In the genomic region with DNA sequence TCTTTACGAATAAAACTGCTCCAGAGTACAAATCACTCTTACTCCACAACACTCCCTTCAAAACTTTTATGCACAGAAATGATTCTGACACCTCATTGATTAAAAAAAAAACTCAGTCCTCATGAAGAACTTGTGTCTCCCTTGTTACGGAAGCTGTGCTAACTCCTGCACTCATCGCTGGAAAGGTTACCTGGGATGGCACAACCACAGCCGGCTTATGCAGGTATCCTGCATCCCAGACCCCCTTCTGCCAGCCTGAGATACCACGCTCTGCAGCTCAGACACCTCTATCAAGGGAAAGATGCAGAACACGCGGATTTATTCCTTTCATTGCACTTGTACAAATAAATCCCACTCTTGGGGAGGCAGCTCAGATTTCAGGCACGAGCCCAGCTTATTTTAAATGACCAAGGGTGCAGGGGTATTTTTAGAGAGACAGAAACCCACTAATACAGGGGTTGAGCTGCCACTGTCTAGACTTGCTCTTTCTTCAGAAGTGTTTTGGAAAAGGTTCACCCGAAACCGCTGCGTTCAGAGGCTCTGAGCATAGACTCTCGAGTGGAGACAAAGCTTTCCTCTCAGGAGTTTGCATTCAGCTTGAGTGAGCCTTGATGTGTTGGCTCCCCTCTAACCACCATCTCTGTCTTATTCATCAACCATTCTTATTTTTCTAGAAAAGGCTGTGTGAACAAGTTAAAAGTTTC, we compare ENCODE assay signal across 17 mouse cellular contexts.
DNase-seq lines count a peak whose midpoint lies in the region; ATAC-seq lines count a peak whose summit lies in the region.
"Had no signal": no experiment of that assay in that cellular context is flagged by ENCODE, and none has a peak within 500 bp of the region (broad histone marks: within the 10 kb centered on the region; RNA-seq: fewer than 3 reads in every experiment).

No protein-coding gene starts in this region.

- no peaks in the 10 kb centered on the region for H3K36me3 ChIP-seq in embryonic facial prominence, embryonic 14.5 days (ENCODE audit: control insufficient read depth, insufficient read depth, low read length)
- H3K36me3 ChIP-seq in hindbrain, embryonic 13.5 days = no peaks in the 10 kb centered on the region; the same call in none of the 2 replicates
- 0 out of 2 replicates have a peak, but pooled peaks cover 2% of the 10 kb centered on the region for H3K36me3 ChIP-seq in midbrain, embryonic 16.5 days (ENCODE audit: control insufficient read depth, insufficient read depth, low read length)
- H3K36me3 ChIP-seq: stomach, embryonic 15.5 days had no signal

- H3K9ac ChIP-seq in embryonic facial prominence, embryonic 14.5 days (ENCODE audit: low read depth, low read length) = no peak overlapping the region
- H3K9ac ChIP-seq in hindbrain, embryonic 13.5 days = no peak overlapping the region
- H3K9ac ChIP-seq in midbrain, embryonic 16.5 days (ENCODE audit: low read depth, low read length) = no peak overlapping the region
- H3K9ac ChIP-seq: stomach, embryonic 15.5 days had no signal

- DNase-seq in embryo, embryonic 11 days = peak; percentile 30
- no peak for DNase-seq in embryo, embryonic 10 days (ENCODE audit: low spot score)
- peak; percentile 73 for DNase-seq in embryonic facial prominence, embryonic 14.5 days (ENCODE audit: low spot score)
- DNase-seq in cerebellum, adult 18-20 months = no peak
- DNase-seq in gastrocnemius, postnatal 25 days = no peak
- DNase-seq in B cell, adult 2 months = no peak
- DNase-seq: adrenal gland, adult 8-10 months; cerebellum, adult 9-10 months; heart, postnatal 4 days; kidney, adult 2 months; thymus, postnatal 14 days had no signal

- ATAC-seq in embryonic facial prominence, embryonic 14.5 days (ENCODE audit: low read depth) = peak; percentile 60; the same call in 1 of the 2 replicates
- ATAC-seq in hindbrain, embryonic 13.5 days (ENCODE audit: low FRiP score) = no peak
- no peak for ATAC-seq in midbrain, embryonic 16.5 days

- no peaks in the 10 kb centered on the region for H3K27me3 ChIP-seq in embryonic facial prominence, embryonic 14.5 days (replicated peaks; ENCODE audit: control insufficient read depth, insufficient read depth, low read length)
- no peaks in the 10 kb centered on the region for H3K27me3 ChIP-seq in hindbrain, embryonic 13.5 days
- H3K27me3 ChIP-seq in midbrain, embryonic 16.5 days (ENCODE audit: control insufficient read depth, insufficient read depth, low read depth, low read length) = no peaks in the 10 kb centered on the region
- H3K27me3 ChIP-seq: megakaryocyte, embryonic 14.5 days; stomach, embryonic 15.5 days had no signal

- H3K9me3 ChIP-seq in embryonic facial prominence, embryonic 14.5 days (ENCODE audit: control insufficient read depth, low read length) = no peaks in the 10 kb centered on the region
- no peaks in the 10 kb centered on the region for H3K9me3 ChIP-seq in hindbrain, embryonic 13.5 days
- no peaks in the 10 kb centered on the region for H3K9me3 ChIP-seq in midbrain, embryonic 16.5 days (replicated peaks; ENCODE audit: control insufficient read depth, low read length, poor library complexity, severe bottlenecking)
- H3K9me3 ChIP-seq: stomach, embryonic 15.5 days had no signal

- peak overlapping the region; percentile 44 for H3K27ac ChIP-seq in embryonic facial prominence, embryonic 14.5 days (replicated peaks; ENCODE audit: low read depth, low read length)
- peak overlapping the region; percentile 84 for H3K27ac ChIP-seq in hindbrain, embryonic 13.5 days
- peak overlapping the region; percentile 15 for H3K27ac ChIP-seq in midbrain, embryonic 16.5 days (ENCODE audit: low read length)
- H3K27ac ChIP-seq: left cerebral cortex, adult 2 months; stomach, embryonic 15.5 days had no signal

- 44% methylated on average over 12 of the region's 12 CpGs for WGBS in embryonic facial prominence, embryonic 14.5 days
- 64% methylated on average over 12 of the region's 12 CpGs for WGBS in hindbrain, embryonic 13.5 days
- 42% methylated on average over 12 of the region's 12 CpGs for WGBS in midbrain, embryonic 16.5 days

- H3K4me3 ChIP-seq in embryonic facial prominence, embryonic 14.5 days (ENCODE audit: low read depth, low read length) = no peak overlapping the region
- no peak overlapping the region for H3K4me3 ChIP-seq in hindbrain, embryonic 13.5 days
- H3K4me3 ChIP-seq in midbrain, embryonic 16.5 days (ENCODE audit: low read depth, low read length) = no peak overlapping the region
- H3K4me3 ChIP-seq: left cerebral cortex, adult 2 months; stomach, embryonic 15.5 days had no signal

- H3K4me2 ChIP-seq in embryonic facial prominence, embryonic 14.5 days (ENCODE audit: low read depth, low read length) = peak overlapping the region; percentile 15; the same call in 1 of the 2 replicates
- no peak overlapping the region for H3K4me2 ChIP-seq in hindbrain, embryonic 13.5 days
- no peak overlapping the region for H3K4me2 ChIP-seq in midbrain, embryonic 16.5 days (ENCODE audit: low read length)
- H3K4me2 ChIP-seq: heart, embryonic 11.5 days; stomach, embryonic 15.5 days had no signal

- peaks cover 17% of the 10 kb centered on the region for H3K4me1 ChIP-seq in embryonic facial prominence, embryonic 14.5 days (ENCODE audit: control insufficient read depth, insufficient read depth, low read length)
- peaks cover 26% of the 10 kb centered on the region for H3K4me1 ChIP-seq in hindbrain, embryonic 13.5 days (replicated peaks)
- H3K4me1 ChIP-seq in midbrain, embryonic 16.5 days (ENCODE audit: control insufficient read depth, insufficient read depth, low read length) = peaks cover 14% of the 10 kb centered on the region
- H3K4me1 ChIP-seq: megakaryocyte, embryonic 14.5 days; stomach, embryonic 15.5 days had no signal

Comparison
In these comparisons a context has a peak if more than half of its experiments do, and no peak if none do; other contexts are left out.
1. DNase-seq: peak in embryo, embryonic 11 days (single experiment) and embryonic facial prominence, embryonic 14.5 days (single experiment); none in embryo, embryonic 10 days (single experiment), cerebellum, adult 18-20 months (0 of 2), gastrocnemius, postnatal 25 days (single experiment) and B cell, adult 2 months (0 of 2).
2. H3K27ac ChIP-seq: peak in every context shown above with its lines; median percentile 84 in hindbrain, embryonic 13.5 days; 44 in embryonic facial prominence, embryonic 14.5 days; 15 in midbrain, embryonic 16.5 days.